Comparison of ENCODE assay signal across 8 mouse cellular contexts in the genomic region with DNA sequence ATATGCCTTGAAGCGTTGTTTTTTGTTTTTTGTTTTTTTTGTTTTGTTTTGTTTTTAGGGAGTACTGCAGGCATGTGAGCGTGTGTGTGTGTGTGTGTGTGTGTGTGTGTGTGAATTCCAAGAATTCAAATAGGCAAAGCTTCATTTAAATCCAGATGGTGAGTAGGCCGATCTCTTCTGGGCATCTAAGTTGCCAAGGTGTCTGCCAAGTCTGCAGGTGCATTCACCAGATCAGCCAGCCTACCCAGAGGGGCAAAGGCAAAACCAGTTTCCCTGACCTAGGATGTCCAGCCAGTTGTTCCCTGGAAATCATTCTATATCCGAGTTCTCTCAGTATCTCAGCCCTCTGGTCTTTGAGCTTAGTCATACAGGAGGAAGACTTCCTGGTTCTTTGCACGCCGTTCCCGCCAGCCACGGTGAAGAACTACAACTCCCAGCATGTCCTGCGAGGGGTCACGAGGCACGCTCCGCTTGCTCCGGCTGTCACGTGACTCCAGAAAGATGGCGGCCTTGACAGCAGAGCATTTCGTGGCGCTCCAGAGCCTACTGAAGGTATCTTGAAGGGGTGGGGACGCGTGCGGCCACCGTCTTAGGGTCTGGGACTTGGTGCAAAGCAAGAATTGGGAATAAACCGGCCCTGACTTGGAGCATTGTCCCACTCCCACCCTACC. TPM values are rescaled to one million over a fixed set of nuclear protein-coding genes. Genes with fewer than 3 reads are reported as not detected.
A peak's percentile ranks its signal among the peaks of the same experiment; 100 is the strongest.
DNase-seq lines count a peak whose midpoint lies in the region; ATAC-seq and TF ChIP-seq lines count a peak whose summit lies in the region.

A gene (plus strand): TSS at position 480 of the 671 bp plus-strand sequence.

- peaks cover 0 to 6% of the 10 kb centered on the region in 2 experiments; a peak in 2 of 4 replicates for H3K36me3 ChIP-seq in MEL (ENCODE audit: control insufficient read depth in 1 of 2, insufficient read depth in 2 of 2, low read length in 2 of 2)
- no peaks in the 10 kb centered on the region for H3K36me3 ChIP-seq in forebrain, postnatal 0 days (ENCODE audit: insufficient read depth)
- H3K36me3 ChIP-seq in lung, embryonic 15.5 days = no peaks in the 10 kb centered on the region

- peaks cover 0 to 11% of the 10 kb centered on the region in 2 experiments; a peak in 2 of 4 replicates for H3K4me1 ChIP-seq in MEL (ENCODE audit: control insufficient read depth in 1 of 2, insufficient read depth in 2 of 2, low read length in 2 of 2)
- H3K4me1 ChIP-seq in cerebellum, adult 2 months (ENCODE audit: control insufficient read depth, insufficient read depth, low read length) = peaks cover 4% of the 10 kb centered on the region; the same call in 1 of the 2 replicates
- H3K4me1 ChIP-seq in forebrain, postnatal 0 days (ENCODE audit: insufficient read depth) = peaks cover 8% of the 10 kb centered on the region
- H3K4me1 ChIP-seq in lung, embryonic 15.5 days = peaks cover 18% of the 10 kb centered on the region

- ATAC-seq in forebrain, postnatal 0 days = peak; percentile 99
- peak; percentile 96 for ATAC-seq in lung, embryonic 15.5 days (ENCODE audit: borderline replicate concordance, extremely low read depth, low FRiP score, low TSS enrichment)

- peak within 1 kb of the TSS; percentile 53 to 83 for H3K4me3 ChIP-seq in MEL (ENCODE audit: control insufficient read depth in 1 of 2, insufficient read depth in 1 of 2, low read depth in 2 of 2, low read length in 2 of 2)
- H3K4me3 ChIP-seq in cerebellum, adult 2 months (replicated peaks; ENCODE audit: insufficient read depth, low read depth, low read length) = peak within 1 kb of the TSS; percentile 81
- H3K4me3 ChIP-seq in forebrain, postnatal 0 days (ENCODE audit: low read depth, low read length) = peak within 1 kb of the TSS; percentile 75
- peak within 1 kb of the TSS; percentile 84 for H3K4me3 ChIP-seq in lung, embryonic 15.5 days

- peak within 1 kb of the TSS; percentile 71 for H3K4me2 ChIP-seq in forebrain, postnatal 0 days (ENCODE audit: low read depth)
- peak within 1 kb of the TSS; percentile 79 for H3K4me2 ChIP-seq in lung, embryonic 15.5 days

- H3K27ac ChIP-seq in MEL (ENCODE audit: control insufficient read depth, low read depth, low read length) = peak within 1 kb of the TSS; percentile 36; the same call in 1 of the 2 replicates
- peak within 1 kb of the TSS; percentile 53; the same call in 1 of the 2 replicates for H3K27ac ChIP-seq in cerebellum, adult 2 months (ENCODE audit: insufficient read depth, low read length)
- peak within 1 kb of the TSS; percentile 82 for H3K27ac ChIP-seq in forebrain, postnatal 0 days (ENCODE audit: low read depth, low read length)
- H3K27ac ChIP-seq in lung, embryonic 15.5 days = no peak within 1 kb of the TSS

- H3K79me2 ChIP-seq in MEL (ENCODE audit: control insufficient read depth, insufficient read depth, low read length, poor library complexity) = peaks cover 2% of the 10 kb centered on the region; the same call in 1 of the 2 replicates

- H3K9me3 ChIP-seq in MEL (replicated peaks; ENCODE audit: insufficient read depth, low read length) = no peaks in the 10 kb centered on the region
- H3K9me3 ChIP-seq in forebrain, postnatal 0 days (ENCODE audit: low read length) = no peaks in the 10 kb centered on the region
- no peaks in the 10 kb centered on the region for H3K9me3 ChIP-seq in lung, embryonic 15.5 days

- no peak for TF ChIP-seq RAD21 in MEL (IDR thresholded peaks at IDR 0.05; ENCODE audit: low read depth, low read length)

- H3K27me3 ChIP-seq in MEL (ENCODE audit: control insufficient read depth in 1 of 2, insufficient read depth in 2 of 2, low read length in 2 of 2) = peaks cover 3 to 9% of the 10 kb centered on the region in 2 experiments; a peak in 3 of 4 replicates
- H3K27me3 ChIP-seq in cerebellum, adult 2 months (ENCODE audit: control insufficient read depth, insufficient read depth, low read length) = no peaks in the 10 kb centered on the region
- no peaks in the 10 kb centered on the region for H3K27me3 ChIP-seq in forebrain, postnatal 0 days (ENCODE audit: insufficient read depth, low read length)
- H3K27me3 ChIP-seq in lung, embryonic 15.5 days = no peaks in the 10 kb centered on the region

- peak; percentile 97 for DNase-seq in MEL (ENCODE audit: low read depth, low spot score)
- peak; percentile 94 for DNase-seq in cerebellum, adult 2 months
- DNase-seq in forebrain, postnatal 0 days = peak; percentile 95
- DNase-seq in heart, postnatal 4 days = peak; percentile 94
- DNase-seq in layer of hippocampus, adult 8-10 months (ENCODE audit: low spot score in 2 of 2) = peak; percentile 94
- DNase-seq in ovary, adult 18-20 months (ENCODE audit: low spot score) = peak; percentile 92
- DNase-seq in thymus, postnatal 0 days (ENCODE audit: low spot score) = peak; percentile 95

- WGBS in cerebellum, adult 2 months = 9% methylated on average over 22 of the region's 22 CpGs
- 9% methylated on average over 22 of the region's 22 CpGs for WGBS in forebrain, postnatal 0 days
- WGBS in lung, embryonic 15.5 days = 12% methylated on average over 22 of the region's 22 CpGs

- no peak for TF ChIP-seq EP300 in MEL (IDR thresholded peaks at IDR 0.05; ENCODE audit: low read depth in 1 of 2, low read length in 2 of 2)

- peak within 1 kb of the TSS; percentile 76 for H3K9ac ChIP-seq in MEL (ENCODE audit: control insufficient read depth, low read depth, low read length, poor library complexity, severe bottlenecking)
- H3K9ac ChIP-seq in forebrain, postnatal 0 days = peak within 1 kb of the TSS; percentile 72
- peak within 1 kb of the TSS; percentile 65 for H3K9ac ChIP-seq in lung, embryonic 15.5 days

- no peak for TF ChIP-seq CTCF in MEL (IDR thresholded peaks at IDR 0.05 in 2 of 3, conservative IDR thresholded peaks at IDR 0.05 in 1 of 3; ENCODE audit: control insufficient read depth in 1 of 3, insufficient read depth in 1 of 3, low read depth in 2 of 3, low read length in 3 of 3, poor library complexity in 1 of 3, severe bottlenecking in 1 of 3)
- no peak for TF ChIP-seq CTCF in cerebellum, adult 2 months (IDR thresholded peaks at IDR 0.05; ENCODE audit: borderline replicate concordance, insufficient read depth, low read depth, low read length)
- no peak for TF ChIP-seq CTCF in forebrain, postnatal 0 days (IDR thresholded peaks at IDR 0.05; ENCODE audit: low read depth)

- TF ChIP-seq POLR2A in MEL (IDR thresholded peaks at IDR 0.05; ENCODE audit: control insufficient read depth in 1 of 2, insufficient read depth in 1 of 2, low read depth in 1 of 2, low read length in 2 of 2, poor library complexity in 1 of 2) = peak; percentile 39 to 78; a peak in 3 of 4 replicates
- peak; percentile 92 for TF ChIP-seq POLR2A in cerebellum, adult 2 months (IDR thresholded peaks at IDR 0.05; ENCODE audit: borderline replicate concordance, insufficient read depth, low read length)

TF ChIP-seq in MEL, 35 proteins besides CTCF, POLR2A, EP300 and RAD21 (continues in another document):
- TF ChIP-seq SMC3 (IDR thresholded peaks at IDR 0.05; ENCODE audit: low read depth, low read length) (no peak), ZNF384 (IDR thresholded peaks at IDR 0.05; ENCODE audit: low read depth, low read length) (no peak), USF2 (IDR thresholded peaks at IDR 0.05; ENCODE audit: borderline replicate concordance in 1 of 2, insufficient read depth in 1 of 2, low read depth in 1 of 2, low read length in 2 of 2) (peak; percentile 97 to 99), CHD1 (IDR thresholded peaks at IDR 0.05; ENCODE audit: low read depth, low read length) (no peak), HCFC1 (IDR thresholded peaks at IDR 0.05; ENCODE audit: low read depth, low read length) (peak; percentile 99), E2F4 (IDR thresholded peaks at IDR 0.05; ENCODE audit: borderline replicate concordance, low read depth, low read length) (peak; percentile 99), SIN3A (IDR thresholded peaks at IDR 0.05; ENCODE audit: low read length) (peak; percentile 98), ETS1 (IDR thresholded peaks at IDR 0.05; ENCODE audit: low read depth, low read length) (no peak), USF1 (IDR thresholded peaks at IDR 0.05; ENCODE audit: low read depth, low read length) (peak; percentile 99), ZMIZ1 (IDR thresholded peaks at IDR 0.05; ENCODE audit: low read depth, low read length) (no peak), GABPA (IDR thresholded peaks at IDR 0.05; ENCODE audit: low read depth, low read length) (no peak), MAFK (IDR thresholded peaks at IDR 0.05; ENCODE audit: borderline replicate concordance, low read depth, low read length) (no peak), POLR2AphosphoS5 (IDR thresholded peaks at IDR 0.05; ENCODE audit: borderline replicate concordance, low read depth, low read length) (no peak), MYC (IDR thresholded peaks at IDR 0.05; ENCODE audit: low read depth, low read length) (peak; percentile 88), JUND (IDR thresholded peaks at IDR 0.05; ENCODE audit: low read depth, low read length) (no peak), ELF1 (IDR thresholded peaks at IDR 0.05; ENCODE audit: low read depth, low read length) (peak; percentile 97), NRF1 (IDR thresholded peaks at IDR 0.05; ENCODE audit: insufficient read depth, low read depth, low read length, poor library complexity, severe bottlenecking) (peak; percentile 66), KAT2A (conservative IDR thresholded peaks at IDR 0.05; ENCODE audit: low read depth, low read length) (peak; percentile 94), RCOR1 (IDR thresholded peaks at IDR 0.05; ENCODE audit: low read depth, low read length) (no peak), MAX (IDR thresholded peaks at IDR 0.05; ENCODE audit: low read length) (peak; percentile 97), TBP (IDR thresholded peaks at IDR 0.05; ENCODE audit: low read depth, low read length) (peak; percentile 88), BHLHE40 (IDR thresholded peaks at IDR 0.05; ENCODE audit: borderline replicate concordance, low read depth, low read length) (peak; percentile 63; the same call in 1 of the 2 replicates), NELFE (IDR thresholded peaks at IDR 0.05; ENCODE audit: low read depth, low read length) (peak; percentile 51; the same call in 1 of the 2 replicates)

RNA-seq across cellular contexts. Expression of the gene that starts here (rescaled TPM):
- total RNA-seq in MEL (2012; rRNA removed) = 50.6 and 62.8 TPM in 2 replicates
- polyA plus RNA-seq in MEL (2012; ENCODE audit: insufficient read depth in 1 of 2, insufficient read length in 2 of 2, low read depth in 1 of 2, low replicate concordance in 2 of 2, missing spikeins in 1 of 2) = 10 to 100 TPM in 1 of 2 experiments, not detected in 1; 57.6 TPM
- polyA plus RNA-seq in cerebellum, adult 2 months (2012; rRNA removed) = 111 and 116 TPM in 2 replicates
- total RNA-seq in forebrain, postnatal 0 days (2014; rRNA removed) = 144 and 195 TPM in 2 replicates
- polyA plus RNA-seq in forebrain, postnatal 0 days (2015; fragmentation: Nextera tagmentation; extraction: Ambion mirVana) = 97.7 and 107 TPM in 2 replicates
- 10 to 100 TPM; 28.4 to 30.1 TPM for total RNA-seq in heart, postnatal 4 days (2021)
- total RNA-seq in layer of hippocampus, adult 8-10 months (2022) = 10 to 100 TPM; 34.3 to 44.6 (median 36.6) TPM
- polyA plus RNA-seq in lung, embryonic 15.5 days (2015; fragmentation: Nextera tagmentation; extraction: Ambion mirVana) = 58.8 and 64.6 TPM in 2 replicates
- polyA plus RNA-seq in thymus, postnatal 0 days (2015; fragmentation: Nextera tagmentation; extraction: Ambion mirVana) = 53.0 and 59.3 TPM in 2 replicates
